Mouse (Mus musculus): ENCODE data around the gene Secisbp2l.

GRCm38 (mm10) chr2:125784392-125784791 lies 1.7 kb upstream of the Secisbp2l start:
- TF ChIP-seq POLR2A (IDR thresholded peaks at IDR 0.05; ENCODE audit: extremely low read depth, insufficient read depth, low read length) (no peak), CTCF (IDR thresholded peaks at IDR 0.05; ENCODE audit: extremely low read depth, insufficient read depth, low read length) (no peak)
